Mouse (Mus musculus) hindbrain, embryonic 16.5 days (tissue): ENCODE measurements around the gene Rsph14. TPM values are rescaled to one million over a fixed set of nuclear protein-coding genes. Genes with fewer than 3 reads are reported as not detected.

Experiments
- ATAC-seq: fragments of 200-750 bp; cut with Nextera tagmentation; 2 replicates; pipeline ENCODE4 v1.8.0; 2017; ENCODE audit warnings: moderate TSS enrichment, moderate library complexity
- H3K27ac ChIP-seq: fragments of 300-500 bp; sonication (generic); 2 replicates; pipeline ENCODE4 v1.5.1; 2014; ENCODE audit warnings: low read depth, mild to moderate bottlenecking, control low read depth, low read length, moderate library complexity
- H3K27me3 ChIP-seq: fragments of 300-500 bp; sonication (generic); replicated peaks from 2 replicates; pipeline ENCODE4 v1.6.1; 2014; ENCODE audit warnings: low read length; ENCODE audit not compliant: control insufficient read depth, insufficient read depth
- H3K36me3 ChIP-seq: fragments of 300-500 bp; sonication (generic); 2 replicates; pipeline ENCODE4 v1.6.1; 2014; ENCODE audit warnings: mild to moderate bottlenecking, low read length, moderate library complexity, mixed read lengths; ENCODE audit not compliant: control insufficient read depth, insufficient read depth
- H3K4me1 ChIP-seq: fragments of 300-500 bp; sonication (generic); 2 replicates; pipeline ENCODE4 v1.6.1; 2014; ENCODE audit warnings: low read depth, low read length; ENCODE audit not compliant: control insufficient read depth, insufficient read depth
- H3K4me2 ChIP-seq: fragments of 300-500 bp; sonication (generic); 2 replicates; pipeline ENCODE4 v1.6.1; 2014; ENCODE audit warnings: mild to moderate bottlenecking, low read length, control low read depth, moderate library complexity
- H3K4me3 ChIP-seq: fragments of 300-500 bp; sonication (generic); 2 replicates; pipeline ENCODE4 v1.5.1; 2014; ENCODE audit warnings: mild to moderate bottlenecking, low read length, control low read depth, moderate library complexity
- H3K9ac ChIP-seq: fragments of 300-500 bp; sonication (generic); 2 replicates; pipeline ENCODE4 v1.6.1; 2014; ENCODE audit warnings: low read depth, mild to moderate bottlenecking, control low read depth, low read length, moderate library complexity
- H3K9me3 ChIP-seq: fragments of 300-500 bp; sonication (generic); 2 replicates; pipeline ENCODE4 v1.6.1; 2014; ENCODE audit warnings: mild to moderate bottlenecking, low read length, moderate library complexity; ENCODE audit not compliant: control insufficient read depth
- WGBS: fragments of 180-500 bp; shearing (Covaris S2); extraction: QIAGEN DNeasy Blood & Tissue Kit; methylation state at CpG from one replicate; pipeline ENCODE4 v1.1.7; 2014; 5-methylcytosine and 5-hydroxymethylcytosine counted together
- polyA plus RNA-seq: library from polyadenylated mRNA; unstranded; fragments of >200 nt; fragmentation: Nextera tagmentation; extraction: Ambion mirVana; gene quantifications from 2 replicates; pipeline ENCODE4 v1.2.1, GENCODE M21; 2015

Rsph14 gene
- polyA plus RNA-seq, 1 experiment from 2014 or later, result 0.49 TPM

- no peak overlapping the region for H3K9ac ChIP-seq
- no peak overlapping the region for H3K4me3 ChIP-seq
- no peak overlapping the region for H3K4me2 ChIP-seq
- no peak overlapping the region for H3K27ac ChIP-seq
- no peaks in the 10 kb centered on the region for H3K9me3 ChIP-seq
- ATAC-seq, result no peak
- 0 out of 2 replicates have a peak, but pooled peaks cover 4% of the 10 kb centered on the region for H3K27me3 ChIP-seq
- WGBS, result 96% methylated on average over 2 of the region's 2 CpGs
- no peaks in the 10 kb centered on the region for H3K36me3 ChIP-seq
- H3K4me1 ChIP-seq, result peaks cover 16% of the 10 kb centered on the region
These were observed 63.1 kb downstream of the Rsph14 start for GRCm38 (mm10) chr10:74969266-74969665.

GRCm38 (mm10) chr10:74967651-74968267 is 64.6 kb downstream of the Rsph14 start:
- H3K27me3 ChIP-seq, result 0 out of 2 replicates have a peak, but pooled peaks cover 4% of the 10 kb centered on the region
- H3K9me3 ChIP-seq, result no peaks in the 10 kb centered on the region
- ATAC-seq, result no peak
- H3K4me2 ChIP-seq, result peak overlapping the region; percentile 85
- H3K4me1 ChIP-seq, result peaks cover 16% of the 10 kb centered on the region
- 1% methylated on average over 25 of the region's 25 CpGs for WGBS
- no peaks in the 10 kb centered on the region for H3K36me3 ChIP-seq
- peak overlapping the region; percentile 82 for H3K27ac ChIP-seq
- peak overlapping the region; percentile 85 for H3K9ac ChIP-seq
- H3K4me3 ChIP-seq, result peak overlapping the region; percentile 76

GRCm38 (mm10) chr10:74966850-74967451 is 65.4 kb downstream of the Rsph14 start, which contains the start of gene Gnaz:
Gene Gnaz (plus strand): TSS chr10:74967177.
- Histone ChIP-seq H3K9me3 (no peaks in the 10 kb centered on the region), H3K4me3 (peak within 1 kb of the TSS; percentile 76), H3K27ac (peak within 1 kb of the TSS; percentile 82), H3K27me3 (0 out of 2 replicates have a peak, but pooled peaks cover 4% of the 10 kb centered on the region), H3K36me3 (no peaks in the 10 kb centered on the region), H3K9ac (peak within 1 kb of the TSS; percentile 85), H3K4me1 (peaks cover 16% of the 10 kb centered on the region), H3K4me2 (peak within 1 kb of the TSS; percentile 85)
- 0% methylated on average over 44 of the region's 83 CpGs for WGBS
- ATAC-seq, result peak; percentile 97

GRCm38 (mm10) chr10:74964380-74964779 is 68.0 kb downstream of the Rsph14 start:
- no peaks in the 10 kb centered on the region for H3K9me3 ChIP-seq
- 0 out of 2 replicates have a peak, but pooled peaks cover 4% of the 10 kb centered on the region for H3K27me3 ChIP-seq
- H3K27ac ChIP-seq, result no peak overlapping the region
- no peak for ATAC-seq
- peaks cover 16% of the 10 kb centered on the region for H3K4me1 ChIP-seq
- WGBS, result 64% methylated on average over 1 of the region's 1 CpGs
- no peaks in the 10 kb centered on the region for H3K36me3 ChIP-seq
- no peak overlapping the region for H3K4me2 ChIP-seq
- no peak overlapping the region for H3K9ac ChIP-seq
- no peak overlapping the region for H3K4me3 ChIP-seq

GRCm38 (mm10) chr10:74952830-74953443 is 79.4 kb downstream of the Rsph14 start:
- Histone ChIP-seq H3K9me3 (no peaks in the 10 kb centered on the region), H3K9ac (no peak overlapping the region), H3K27ac (no peak overlapping the region), H3K36me3 (no peaks in the 10 kb centered on the region), H3K4me3 (no peak overlapping the region), H3K4me2 (no peak overlapping the region), H3K27me3 (no peaks in the 10 kb centered on the region), H3K4me1 (no peaks in the 10 kb centered on the region)
- ATAC-seq, result no peak
- WGBS, result 41% methylated on average over 9 of the region's 9 CpGs

GRCm38 (mm10) chr10:74940795-74941194 is 91.6 kb downstream of the Rsph14 start:
- WGBS, result 95% methylated on average over 1 of the region's 1 CpGs
- H3K36me3 ChIP-seq, result no peaks in the 10 kb centered on the region

GRCm38 (mm10) chr10:74939300-74939699 is 93.1 kb downstream of the Rsph14 start:
- WGBS, result 61% methylated on average over 3 of the region's 3 CpGs
- Histone ChIP-seq H3K9ac (no peak overlapping the region), H3K36me3 (no peaks in the 10 kb centered on the region), H3K27ac (no peak overlapping the region), H3K27me3 (no peaks in the 10 kb centered on the region), H3K9me3 (no peaks in the 10 kb centered on the region), H3K4me3 (no peak overlapping the region), H3K4me1 (no peaks in the 10 kb centered on the region), H3K4me2 (no peak overlapping the region)
- 0 out of 2 replicates have a peak, but pooled peaks have one; percentile 15 for ATAC-seq

More at GRCm38 (mm10) chr10:74940795-74941194, 91.6 kb downstream of the Rsph14 start:
- H3K27me3 ChIP-seq, result no peaks in the 10 kb centered on the region
- no peaks in the 10 kb centered on the region for H3K9me3 ChIP-seq
- H3K4me3 ChIP-seq, result no peak overlapping the region
- no peak overlapping the region for H3K4me2 ChIP-seq
- H3K9ac ChIP-seq, result no peak overlapping the region
- ATAC-seq, result no peak
- no peaks in the 10 kb centered on the region for H3K4me1 ChIP-seq
- no peak overlapping the region for H3K27ac ChIP-seq

GRCm38 (mm10) chr10:74938410-74938809 is 94.0 kb downstream of the Rsph14 start:
- peaks cover 2% of the 10 kb centered on the region; the same call in 1 of the 2 replicates for H3K4me1 ChIP-seq
- H3K27ac ChIP-seq, result no peak overlapping the region
- no peaks in the 10 kb centered on the region for H3K36me3 ChIP-seq
- H3K9me3 ChIP-seq, result no peaks in the 10 kb centered on the region
- no peak overlapping the region for H3K4me3 ChIP-seq
- H3K9ac ChIP-seq, result no peak overlapping the region
- ATAC-seq, result no peak
- 71% methylated on average over 5 of the region's 5 CpGs for WGBS
- H3K4me2 ChIP-seq, result no peak overlapping the region
- H3K27me3 ChIP-seq, result no peaks in the 10 kb centered on the region
